Mouse (Mus musculus) urinary bladder, postnatal 4 days (tissue): ENCODE results near the gene Thoc5.

ENCODE experiments used
- DNase-seq, 2 experiments: peaks; one replicate each; pipeline ENCODE4 v3.0.0; 2021 to 2022; ENCODE audit warnings: low spot score in 2 of 2

The Thoc5 gene

GRCm38 (mm10) chr11:4894848-4895816, at the start of gene Thoc5:
TSS of gene Thoc5 (plus strand) at chr11:4895320.
- peak; percentile 73 to 79 for DNase-seq

GRCm38 (mm10) chr11:4848483-4849248, 46.5 kb upstream of the Thoc5 start:
- DNase-seq, result peak in 1 of 2 experiments; percentile 22

GRCm38 (mm10) chr11:4849258-4849943, 45.7 kb upstream of the Thoc5 start, which contains the start of gene Nf2:
TSS of gene Nf2 (minus strand) at chr11:4849536.
- peak; percentile 96 for DNase-seq

GRCm38 (mm10) chr11:4850404-4850803, 44.7 kb upstream of the Thoc5 start:
- no peak for DNase-seq

GRCm38 (mm10) chr11:4853021-4853420, 42.1 kb upstream of the Thoc5 start:
- DNase-seq, result no peak

GRCm38 (mm10) chr11:4854181-4854580, 40.9 kb upstream of the Thoc5 start:
- no peak for DNase-seq

GRCm38 (mm10) chr11:4858416-4858815, 36.7 kb upstream of the Thoc5 start:
- no peak for DNase-seq

GRCm38 (mm10) chr11:4860986-4861385, 34.1 kb upstream of the Thoc5 start:
- DNase-seq, result peak in 1 of 2 experiments; percentile 19

- DNase-seq, result no peak
These were observed 33.1 kb upstream of the Thoc5 start for GRCm38 (mm10) chr11:4861816-4862604.

GRCm38 (mm10) chr11:4862730-4863129, 32.4 kb upstream of the Thoc5 start:
- DNase-seq, result no peak

- DNase-seq, result peak; percentile 27 to 66
These were observed 29.4 kb upstream of the Thoc5 start for GRCm38 (mm10) chr11:4865645-4866251.

- DNase-seq, result peak; percentile 62 to 72
These were observed 21.2 kb upstream of the Thoc5 start, which contains the start of gene Nipsnap1 for GRCm38 (mm10) chr11:4873755-4874475. TSS of gene Nipsnap1 (plus strand) at chr11:4873951.

- no peak for DNase-seq
These were observed 20.6 kb upstream of the Thoc5 start for GRCm38 (mm10) chr11:4874551-4874950.

- no peak for DNase-seq
These were observed 14.0 kb upstream of the Thoc5 start for GRCm38 (mm10) chr11:4881087-4881486.

GRCm38 (mm10) chr11:4882892-4883627, 12.1 kb upstream of the Thoc5 start:
- peak in 1 of 2 experiments; percentile 19 for DNase-seq

- DNase-seq, result no peak
These were observed 9.7 kb upstream of the Thoc5 start for GRCm38 (mm10) chr11:4885385-4885903.

GRCm38 (mm10) chr11:4886987-4887386, 8.1 kb upstream of the Thoc5 start:
- no peak for DNase-seq

GRCm38 (mm10) chr11:4900437-4900836, 5.3 kb downstream of the Thoc5 start:
- no peak for DNase-seq

GRCm38 (mm10) chr11:4901956-4902355, 6.8 kb downstream of the Thoc5 start:
- DNase-seq, result no peak
